Mouse (Mus musculus) central nervous system, embryonic 14 days (tissue): ENCODE data around the gene Golga1. TPM values are rescaled to one million over a fixed set of nuclear protein-coding genes. Genes with fewer than 3 reads are reported as not detected.

Experiments used
- polyA plus RNA-seq: library from polyadenylated mRNA; depleted of rRNA; stranded (reverse); fragments of >200 nt; gene quantifications from 2 replicates; pipeline ENCODE4 v1.2.3, GENCODE M21; 2012; rRNA removed

The Golga1 gene
- 48.7 and 52.8 TPM in 2 replicates for polyA plus RNA-seq

GRCm38 (mm10) chr2:39065400-39065987 is at the start of gene Golga1:
TSS of gene Golga1 (minus strand) at chr2:39065541.

GRCm38 (mm10) chr2:39005574-39006079 is 59.7 kb downstream of the Golga1 start, which contains the start of gene Rpl35:
TSS of gene Rpl35 (minus strand) at chr2:39005624.

GRCm38 (mm10) chr2:39004880-39005435 is 60.4 kb downstream of the Golga1 start, which contains the start of gene Arpc5l:
TSS of gene Arpc5l (plus strand) at chr2:39005348.

GRCm38 (mm10) chr2:38997386-38998374 is 67.7 kb downstream of the Golga1 start, which contains the start of gene Wdr38:
TSS of gene Wdr38 (plus strand) at chr2:38997476.

Other genes with a start within 250 kb of the Golga1 start
- 4.1 and 4.2 TPM in 2 replicates for gene Nr6a1, start 137.9 kb downstream of the Golga1 start, polyA plus RNA-seq
- 3.5 and 8.0 TPM in 2 replicates for gene Olfml2a, start 133.6 kb downstream of the Golga1 start, polyA plus RNA-seq
- 0.94 and 1.3 TPM in 2 replicates for gene Wdr38, start 68.1 kb downstream of the Golga1 start, polyA plus RNA-seq
- 75.0 and 77.2 TPM in 2 replicates for gene Arpc5l, start 60.2 kb downstream of the Golga1 start, polyA plus RNA-seq
- 628 and 699 TPM in 2 replicates for gene Rpl35, start 59.9 kb downstream of the Golga1 start, polyA plus RNA-seq
- gene Scai, start 125.2 kb upstream of the Golga1 start, polyA plus RNA-seq, result 12.9 and 13.4 TPM in 2 replicates
- 47.8 and 54.3 TPM in 2 replicates for gene Ppp6c, start 160.9 kb upstream of the Golga1 start, polyA plus RNA-seq